Mouse (Mus musculus): ENCODE measurements around the gene Tmem9. TPM values are rescaled to one million over a fixed set of nuclear protein-coding genes. Genes with fewer than 3 reads are reported as not detected.
A peak's percentile ranks its signal among the peaks of the same experiment; 100 is the strongest.

Tmem9 gene
- total RNA-seq (2014; rRNA removed; ENCODE audit: low replicate concordance) (45.3 and 46.0 TPM in 2 replicates), polyA plus RNA-seq (2015; fragmentation: Nextera tagmentation; extraction: Ambion mirVana) (51.2 and 57.3 TPM in 2 replicates)

GRCm38 (mm10) chr1:136007211-136008158 lies at the start of gene Tmem9:
Gene Tmem9, plus strand, starts transcription at chr1:136008150.
- ATAC-seq (ENCODE audit: insufficient read depth, low read depth) = peak; percentile 81
- no peak within 1 kb of the TSS for H3K27ac ChIP-seq (ENCODE audit: low read depth)

GRCm38 (mm10) chr1:135958483-135958882 lies 49.5 kb upstream of the Tmem9 start:
- Histone ChIP-seq H3K9ac (replicated peaks; ENCODE audit: low read depth, low read length) (no peak overlapping the region), H3K9me3 (replicated peaks; ENCODE audit: control insufficient read depth, low read length) (no peaks in the 10 kb centered on the region), H3K4me2 (ENCODE audit: low read depth, low read length) (no peak overlapping the region), H3K4me1 (ENCODE audit: control insufficient read depth, insufficient read depth) (no peaks in the 10 kb centered on the region), H3K27ac (ENCODE audit: low read depth) (no peak overlapping the region), H3K36me3 (replicated peaks; ENCODE audit: control insufficient read depth, insufficient read depth, low read length) (no peaks in the 10 kb centered on the region), H3K4me3 (ENCODE audit: low read depth, low read length) (no peak overlapping the region), H3K27me3 (ENCODE audit: control insufficient read depth, insufficient read depth, low read length) (0 out of 2 replicates have a peak, but pooled peaks cover 8% of the 10 kb centered on the region)
- no peak for TF ChIP-seq EP300 (IDR thresholded peaks at IDR 0.05; ENCODE audit: low read depth)
- TF ChIP-seq CTCF (IDR thresholded peaks at IDR 0.05; ENCODE audit: low read depth) = peak; percentile 77
- WGBS = 38% methylated on average over 4 of the region's 4 CpGs
- peak; percentile 53; the same call in 1 of the 2 replicates for ATAC-seq (ENCODE audit: insufficient read depth, low read depth)
- peak; percentile 42 for DNase-seq (ENCODE audit: low spot score)

More at GRCm38 (mm10) chr1:136007211-136008158, at the start of gene Tmem9:
- Histone ChIP-seq H3K27me3 (ENCODE audit: control insufficient read depth, insufficient read depth, low read length) (no peaks in the 10 kb centered on the region), H3K4me2 (ENCODE audit: low read depth, low read length) (peak within 1 kb of the TSS; percentile 76), H3K9ac (replicated peaks; ENCODE audit: low read depth, low read length) (no peak within 1 kb of the TSS; the same call in 1 of the 2 replicates), H3K4me1 (ENCODE audit: control insufficient read depth, insufficient read depth) (0 out of 2 replicates have a peak, but pooled peaks cover 4% of the 10 kb centered on the region), H3K36me3 (replicated peaks; ENCODE audit: control insufficient read depth, insufficient read depth, low read length) (no peaks in the 10 kb centered on the region), H3K4me3 (ENCODE audit: low read depth, low read length) (peak within 1 kb of the TSS; percentile 52), H3K9me3 (replicated peaks; ENCODE audit: control insufficient read depth, low read length) (peaks cover 4% of the 10 kb centered on the region)
- DNase-seq (ENCODE audit: low spot score) = peak; percentile 33
- WGBS = 4% methylated on average over 37 of the region's 37 CpGs
- TF ChIP-seq CTCF (IDR thresholded peaks at IDR 0.05; ENCODE audit: low read depth) = no peak
- TF ChIP-seq EP300 (IDR thresholded peaks at IDR 0.05; ENCODE audit: low read depth) = no peak

- DNase-seq (ENCODE audit: low spot score) (no peak), ATAC-seq (ENCODE audit: insufficient read depth, low read depth) (no peak)
- no peak overlapping the region for H3K4me2 ChIP-seq (ENCODE audit: low read depth, low read length)
- no peak overlapping the region for H3K9ac ChIP-seq (replicated peaks; ENCODE audit: low read depth, low read length)
- no peaks in the 10 kb centered on the region for H3K36me3 ChIP-seq (replicated peaks; ENCODE audit: control insufficient read depth, insufficient read depth, low read length)
- H3K9me3 ChIP-seq (replicated peaks; ENCODE audit: control insufficient read depth, low read length) = no peaks in the 10 kb centered on the region
- no peak overlapping the region for H3K4me3 ChIP-seq (ENCODE audit: low read depth, low read length)
- no peak overlapping the region for H3K27ac ChIP-seq (ENCODE audit: low read depth)
- 39% methylated on average over 5 of the region's 5 CpGs for WGBS
- TF ChIP-seq EP300 (IDR thresholded peaks at IDR 0.05; ENCODE audit: low read depth) (no peak), CTCF (IDR thresholded peaks at IDR 0.05; ENCODE audit: low read depth) (no peak)
- H3K4me1 ChIP-seq (ENCODE audit: control insufficient read depth, insufficient read depth) = no peaks in the 10 kb centered on the region
- 0 out of 2 replicates have a peak, but pooled peaks cover 8% of the 10 kb centered on the region for H3K27me3 ChIP-seq (ENCODE audit: control insufficient read depth, insufficient read depth, low read length)
These were observed 44.8 kb upstream of the Tmem9 start for GRCm38 (mm10) chr1:135963177-135963576.

- Histone ChIP-seq H3K4me3 (ENCODE audit: low read depth, low read length) (no peak overlapping the region), H3K27ac (ENCODE audit: low read depth) (no peak overlapping the region)
These were observed 43.4 kb upstream of the Tmem9 start for GRCm38 (mm10) chr1:135964561-135964960.

GRCm38 (mm10) chr1:135967739-135968138 lies 40.2 kb upstream of the Tmem9 start:
- Histone ChIP-seq H3K4me1 (ENCODE audit: control insufficient read depth, insufficient read depth) (no peaks in the 10 kb centered on the region), H3K36me3 (replicated peaks; ENCODE audit: control insufficient read depth, insufficient read depth, low read length) (no peaks in the 10 kb centered on the region), H3K4me2 (ENCODE audit: low read depth, low read length) (no peak overlapping the region), H3K27ac (ENCODE audit: low read depth) (no peak overlapping the region), H3K27me3 (ENCODE audit: control insufficient read depth, insufficient read depth, low read length) (no peaks in the 10 kb centered on the region), H3K9ac (replicated peaks; ENCODE audit: low read depth, low read length) (no peak overlapping the region), H3K4me3 (ENCODE audit: low read depth, low read length) (no peak overlapping the region), H3K9me3 (replicated peaks; ENCODE audit: control insufficient read depth, low read length) (no peaks in the 10 kb centered on the region)
- WGBS = 63% methylated on average over 4 of the region's 4 CpGs
- ATAC-seq (ENCODE audit: insufficient read depth, low read depth) = no peak
- DNase-seq (ENCODE audit: low spot score) = no peak
- no peak for TF ChIP-seq CTCF (IDR thresholded peaks at IDR 0.05; ENCODE audit: low read depth)
- no peak for TF ChIP-seq EP300 (IDR thresholded peaks at IDR 0.05; ENCODE audit: low read depth)

More at GRCm38 (mm10) chr1:135964561-135964960, 43.4 kb upstream of the Tmem9 start:
- WGBS = 70% methylated on average over 11 of the region's 11 CpGs
- no peaks in the 10 kb centered on the region for H3K4me1 ChIP-seq (ENCODE audit: control insufficient read depth, insufficient read depth)
- no peak overlapping the region for H3K9ac ChIP-seq (replicated peaks; ENCODE audit: low read depth, low read length)
- TF ChIP-seq EP300 (IDR thresholded peaks at IDR 0.05; ENCODE audit: low read depth) (no peak), CTCF (IDR thresholded peaks at IDR 0.05; ENCODE audit: low read depth) (no peak)
- no peaks in the 10 kb centered on the region for H3K36me3 ChIP-seq (replicated peaks; ENCODE audit: control insufficient read depth, insufficient read depth, low read length)
- no peaks in the 10 kb centered on the region for H3K9me3 ChIP-seq (replicated peaks; ENCODE audit: control insufficient read depth, low read length)
- no peak for ATAC-seq (ENCODE audit: insufficient read depth, low read depth)
- H3K4me2 ChIP-seq (ENCODE audit: low read depth, low read length) = no peak overlapping the region
- DNase-seq (ENCODE audit: low spot score) = no peak
- 0 out of 2 replicates have a peak, but pooled peaks cover 8% of the 10 kb centered on the region for H3K27me3 ChIP-seq (ENCODE audit: control insufficient read depth, insufficient read depth, low read length)
